Mouse (Mus musculus) CD4-positive helper T cell, adult 2 months (primary cell): ENCODE measurements around the gene Wnt7a.

Experiments
- DNase-seq: peaks from one replicate; pipeline ENCODE4 v3.0.0-alpha.2; 2012; ENCODE audit warnings: low read depth, missing footprints, low spot score

Wnt7a gene

GRCm38 (mm10) chr6:91384415-91384814, 26.7 kb downstream of the Wnt7a start:
- DNase-seq = no peak

GRCm38 (mm10) chr6:91383871-91384270, 27.3 kb downstream of the Wnt7a start:
- no peak for DNase-seq

GRCm38 (mm10) chr6:91383303-91383702, 27.9 kb downstream of the Wnt7a start:
- no peak for DNase-seq

- no peak for DNase-seq
These were observed 31.3 kb downstream of the Wnt7a start for GRCm38 (mm10) chr6:91379871-91380270.

GRCm38 (mm10) chr6:91379266-91379665, 31.9 kb downstream of the Wnt7a start:
- no peak for DNase-seq

GRCm38 (mm10) chr6:91372977-91373376, 38.2 kb downstream of the Wnt7a start:
- DNase-seq = no peak

- no peak for DNase-seq
These were observed 38.6 kb downstream of the Wnt7a start for GRCm38 (mm10) chr6:91372586-91372971.

- no peak for DNase-seq
These were observed 39.1 kb downstream of the Wnt7a start for GRCm38 (mm10) chr6:91371912-91372585.

- DNase-seq = no peak
These were observed 44.4 kb downstream of the Wnt7a start for GRCm38 (mm10) chr6:91366781-91367180.

- DNase-seq = no peak
These were observed 45.7 kb downstream of the Wnt7a start for GRCm38 (mm10) chr6:91365480-91365879.

GRCm38 (mm10) chr6:91362756-91363155, 48.4 kb downstream of the Wnt7a start:
- DNase-seq = no peak

GRCm38 (mm10) chr6:91360998-91361397, 50.2 kb downstream of the Wnt7a start:
- no peak for DNase-seq

- DNase-seq = no peak
These were observed 50.8 kb downstream of the Wnt7a start for GRCm38 (mm10) chr6:91360371-91360690.

- DNase-seq = no peak
These were observed 51.3 kb downstream of the Wnt7a start for GRCm38 (mm10) chr6:91359672-91360370.

- no peak for DNase-seq
These were observed 52.1 kb downstream of the Wnt7a start for GRCm38 (mm10) chr6:91358866-91359656.

- DNase-seq = no peak
These were observed 52.8 kb downstream of the Wnt7a start for GRCm38 (mm10) chr6:91358394-91358793.

- DNase-seq = no peak
These were observed 53.8 kb downstream of the Wnt7a start for GRCm38 (mm10) chr6:91357238-91357876.

GRCm38 (mm10) chr6:91349620-91350019, 61.5 kb downstream of the Wnt7a start:
- DNase-seq = no peak

- DNase-seq = no peak
These were observed 63.4 kb downstream of the Wnt7a start for GRCm38 (mm10) chr6:91347721-91348120.

GRCm38 (mm10) chr6:91346906-91347156, 64.3 kb downstream of the Wnt7a start:
- DNase-seq = no peak

GRCm38 (mm10) chr6:91346071-91346905, 64.9 kb downstream of the Wnt7a start:
- no peak for DNase-seq

GRCm38 (mm10) chr6:91345091-91345490, 66.1 kb downstream of the Wnt7a start:
- no peak for DNase-seq
